Mouse (Mus musculus) heart, postnatal 0 days (tissue): Measurements from ENCODE around the gene Ugt1a2.

ENCODE experiments used
- CTCF ChIP-seq: IDR thresholded peaks from 2 replicates; pipeline ENCODE4 v1.5.1; 2016; ENCODE audit warnings: antibody characterized with exemption, control low read depth, low read depth
- EP300 ChIP-seq: IDR thresholded peaks from 2 replicates; pipeline ENCODE4 v1.6.1; 2016; ENCODE audit warnings: antibody characterized with exemption, low read depth

- TF ChIP-seq CTCF (no peak), EP300 (no peak)
Measured at GRCm38 (mm10) chr1:88234646-88235045, 34.2 kb downstream of the Ugt1a2 start.
